Mouse (Mus musculus) testis, postnatal 10 days (tissue): ENCODE results near the gene Mag.
"Not testable (repeated sequence)": the region's sequence is repeated elsewhere in the genome, so short reads cannot be mapped to it uniquely, and the experiment has no call there.

Experiments
- DNase-seq: peaks from one replicate; pipeline ENCODE4 v3.0.0; 2021; ENCODE audit warnings: low spot score

The Mag gene

DNA sequence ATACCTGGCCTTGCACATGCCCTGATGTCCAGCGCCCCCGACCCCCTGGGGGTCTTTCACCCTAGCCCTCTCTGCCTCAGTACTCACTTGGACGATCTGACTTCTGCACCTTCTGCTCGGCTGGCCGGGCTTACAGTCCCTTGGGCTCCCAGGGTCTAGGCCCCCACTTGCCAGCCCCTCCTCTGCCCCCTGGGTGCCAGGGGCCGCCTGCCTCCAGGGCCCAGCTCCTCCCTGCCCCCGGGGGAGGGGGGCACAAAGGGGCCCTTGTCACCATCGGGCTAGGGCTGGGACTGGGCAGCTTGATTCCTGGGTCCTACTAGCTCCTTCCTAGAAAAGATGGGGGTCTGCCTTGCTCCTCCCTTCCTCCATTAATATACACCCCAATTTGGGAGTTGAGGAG is at the start of gene Mag:
Gene Mag (minus strand): TSS at position 142 of the 400 bp plus-strand sequence.
- DNase-seq: no peak

DNA sequence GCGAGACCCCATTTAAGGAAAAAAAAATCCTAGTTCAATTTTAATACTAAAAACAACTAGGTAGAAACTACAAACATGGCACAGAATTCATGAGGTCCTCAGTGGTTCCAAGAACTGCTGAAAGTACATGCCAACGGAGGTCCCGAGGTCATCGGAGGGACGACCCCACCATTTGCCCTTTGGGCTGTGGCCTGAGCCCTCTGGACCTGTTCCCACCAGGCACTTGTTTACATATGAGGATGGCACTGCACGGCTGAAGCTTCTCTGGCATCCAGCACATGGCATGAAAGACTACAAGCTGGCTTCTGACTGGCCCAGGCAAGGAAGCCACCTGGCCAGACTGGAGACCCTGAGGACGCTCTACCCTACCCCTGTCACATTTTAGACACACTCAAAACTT is 49.7 kb upstream of the Mag start:
- no peak for DNase-seq

DNA sequence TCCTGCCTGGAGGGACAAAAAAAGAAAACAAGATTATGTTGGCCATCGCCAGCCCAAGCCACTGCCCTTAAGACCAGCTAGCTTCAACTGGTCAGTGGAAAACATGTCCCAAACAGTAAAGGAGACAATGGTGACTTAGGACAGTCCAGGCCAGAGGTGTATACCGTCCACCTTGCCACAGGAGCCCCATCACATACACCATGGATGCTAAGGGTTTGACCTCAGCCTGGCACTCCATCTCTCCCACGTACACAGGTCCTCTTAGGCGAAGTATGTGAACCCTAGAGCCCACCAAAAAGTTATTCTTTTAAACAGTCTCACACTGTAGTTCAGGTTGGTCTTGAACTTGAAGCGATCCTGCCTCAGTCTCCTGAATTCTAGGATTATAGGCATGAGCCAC is 48.2 kb upstream of the Mag start:
- DNase-seq: no peak

DNA sequence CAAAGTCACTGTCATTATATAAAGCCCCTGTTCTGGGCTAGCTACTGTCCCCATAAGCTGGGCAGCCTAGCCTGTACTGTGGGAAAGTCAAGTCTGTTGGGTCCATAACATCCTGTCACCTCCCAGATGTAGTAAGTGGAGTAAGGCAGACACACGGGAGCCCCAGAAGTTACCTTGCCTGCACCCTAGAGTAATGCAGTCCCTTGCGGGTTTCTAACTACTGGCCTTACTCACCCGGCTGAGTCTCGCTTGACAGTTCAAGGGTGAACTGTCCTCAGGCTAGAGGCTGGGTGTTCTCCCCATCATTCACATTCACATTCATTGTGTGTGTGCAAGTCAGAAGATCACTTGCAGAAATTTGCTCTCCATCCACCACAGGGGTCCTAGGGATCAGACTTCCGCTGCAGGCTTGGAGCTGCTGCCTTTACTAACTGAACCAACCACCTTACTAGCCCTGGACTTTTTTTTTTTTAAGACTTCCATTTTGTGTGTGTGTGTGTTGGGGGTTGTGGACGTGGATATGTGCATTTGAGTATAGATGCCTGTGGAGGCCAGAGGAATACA is 45.2 kb upstream of the Mag start:
- no peak for DNase-seq

DNA sequence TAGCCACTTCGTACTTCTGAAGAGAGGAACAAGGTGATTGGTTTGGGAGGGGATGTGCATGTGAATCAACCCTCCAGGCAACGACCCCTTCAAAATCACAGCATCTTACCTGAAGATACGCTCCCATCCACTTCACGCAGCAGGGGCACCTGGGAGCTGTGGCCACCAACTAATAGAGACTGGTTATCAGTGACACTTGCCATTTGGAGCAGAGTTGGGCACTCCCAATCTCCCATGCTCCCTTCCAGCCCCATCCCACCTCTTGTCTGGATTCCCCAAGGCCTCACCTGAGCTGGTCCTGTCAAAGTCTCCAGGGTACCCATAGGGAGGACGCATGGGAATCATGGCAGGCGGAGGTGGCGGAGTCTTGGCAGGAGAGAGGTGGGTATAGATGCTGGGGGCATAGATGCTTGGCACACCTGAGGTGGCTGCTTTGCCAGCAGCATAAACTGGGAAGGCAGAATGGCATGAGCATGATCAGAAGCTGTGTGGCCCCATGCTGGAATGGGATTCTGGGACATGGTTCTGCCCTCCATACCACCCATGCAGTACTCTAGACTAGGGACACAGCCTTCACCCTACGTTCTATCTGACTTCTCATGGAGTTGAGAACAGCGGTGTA is 44.3 kb upstream of the Mag start:
- no peak for DNase-seq

DNA sequence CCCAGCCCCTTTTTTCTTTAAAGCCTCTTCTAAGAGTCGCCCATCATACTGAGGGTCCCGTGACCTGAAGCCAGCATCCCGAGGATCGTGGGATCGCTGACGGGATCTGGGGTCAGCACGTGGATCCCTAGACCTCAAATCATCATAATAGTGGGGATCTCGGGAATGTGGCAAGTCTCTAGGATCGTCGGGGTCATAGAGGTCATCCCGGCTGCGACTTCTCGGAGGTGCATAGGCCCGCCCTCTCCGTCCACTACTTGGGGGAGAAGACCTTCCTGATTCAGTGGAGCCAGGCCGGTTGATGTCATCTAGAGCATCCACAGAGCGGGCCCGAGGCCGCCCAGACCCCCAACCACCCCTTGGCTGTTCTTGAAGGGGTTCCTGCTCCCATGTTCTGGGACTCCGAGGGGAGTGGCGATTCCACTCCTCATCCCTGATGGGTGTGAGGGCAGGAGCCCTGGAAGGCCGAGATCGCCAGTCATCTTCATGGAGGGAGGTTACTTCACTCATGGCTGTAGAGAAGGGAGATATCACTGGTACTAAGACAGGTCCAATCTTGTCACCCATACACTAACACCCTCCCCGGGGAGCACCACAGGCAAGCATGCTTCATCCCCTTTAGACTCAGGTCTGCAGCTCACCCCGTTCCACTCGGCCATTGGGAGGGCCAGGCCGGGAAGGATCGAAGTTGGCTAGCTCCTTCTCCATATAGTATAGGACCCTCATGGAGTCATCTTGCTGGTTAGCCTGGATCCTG is 43.6 kb upstream of the Mag start:
- DNase-seq: no peak

DNA sequence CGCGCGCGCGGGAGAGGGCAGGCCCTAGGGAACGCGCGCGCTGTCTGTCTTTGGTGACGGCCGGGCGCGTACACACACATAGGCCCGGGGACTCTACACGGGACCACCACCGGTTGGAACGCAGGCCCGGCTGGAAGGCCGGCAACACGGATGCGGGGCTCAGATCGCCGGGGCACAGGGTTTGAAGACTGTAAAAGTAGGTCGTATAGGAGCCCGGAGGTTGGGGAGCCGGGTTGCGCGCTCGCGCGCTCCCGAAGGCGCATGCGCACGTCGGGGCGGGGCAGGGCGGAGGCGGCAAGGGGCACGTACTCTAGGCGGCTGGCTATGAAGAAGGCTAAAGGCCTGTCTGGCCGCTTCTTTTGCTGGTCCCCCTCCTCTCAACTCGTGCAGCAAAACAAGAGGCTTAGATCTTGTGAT is 42.7 kb upstream of the Mag start:
- peak; percentile 95 for DNase-seq

DNA sequence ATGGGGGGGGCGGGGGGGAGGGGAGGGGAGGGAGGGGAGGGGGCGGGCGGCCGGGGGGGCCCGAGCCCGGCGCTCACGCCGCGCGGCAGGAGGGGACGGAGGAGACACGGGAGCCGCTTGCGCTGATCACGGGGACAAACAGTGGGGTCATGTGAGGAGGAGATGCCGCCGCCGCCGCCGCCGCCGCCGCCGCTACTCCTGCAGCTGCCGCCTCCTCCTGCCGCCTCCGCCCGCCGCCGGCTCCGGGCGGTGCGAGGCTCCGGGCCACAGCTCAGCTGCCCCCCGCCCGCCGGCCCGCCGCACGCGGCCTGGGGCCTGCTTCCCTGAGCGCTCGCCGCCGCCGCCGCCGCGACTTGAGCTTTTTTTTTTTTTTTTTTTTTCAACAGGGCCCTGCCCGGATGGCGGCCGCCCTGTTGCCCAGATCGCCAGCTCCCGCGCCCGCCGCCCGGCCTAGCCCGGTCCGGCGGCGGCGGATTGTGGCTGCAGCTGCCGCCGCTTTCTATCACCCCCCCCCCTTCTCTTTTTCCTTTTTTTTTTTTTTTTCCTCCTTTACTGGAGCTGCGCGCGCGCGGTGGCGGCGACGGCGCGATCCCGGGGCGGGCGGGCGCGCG is 42.2 kb upstream of the Mag start, which contains the start of gene Usf2:
Gene Usf2 (minus strand): TSS at position 48 of the 611 bp plus-strand sequence.
- peak; percentile 84 for DNase-seq

DNA sequence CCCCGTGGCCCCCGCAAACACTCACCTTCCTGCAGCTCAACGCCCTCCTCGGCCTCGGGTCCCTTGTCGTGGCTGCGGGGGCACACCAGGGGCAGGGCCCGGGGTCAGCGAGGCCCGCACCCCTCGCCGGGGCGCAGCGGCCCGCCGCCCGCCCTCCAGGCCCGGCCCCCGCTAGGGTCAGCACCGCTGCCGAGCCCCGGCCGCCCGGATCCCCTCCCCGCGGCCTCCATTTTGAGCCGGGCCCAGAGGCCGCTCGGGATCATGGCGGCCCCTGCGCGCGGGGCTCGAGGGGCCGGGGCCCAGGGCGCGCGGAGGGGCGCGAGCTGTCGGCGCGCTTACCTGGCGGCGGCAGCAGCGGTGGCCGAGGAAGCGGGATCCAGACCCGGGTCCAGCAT is 41.7 kb upstream of the Mag start:
- no peak for DNase-seq

DNA sequence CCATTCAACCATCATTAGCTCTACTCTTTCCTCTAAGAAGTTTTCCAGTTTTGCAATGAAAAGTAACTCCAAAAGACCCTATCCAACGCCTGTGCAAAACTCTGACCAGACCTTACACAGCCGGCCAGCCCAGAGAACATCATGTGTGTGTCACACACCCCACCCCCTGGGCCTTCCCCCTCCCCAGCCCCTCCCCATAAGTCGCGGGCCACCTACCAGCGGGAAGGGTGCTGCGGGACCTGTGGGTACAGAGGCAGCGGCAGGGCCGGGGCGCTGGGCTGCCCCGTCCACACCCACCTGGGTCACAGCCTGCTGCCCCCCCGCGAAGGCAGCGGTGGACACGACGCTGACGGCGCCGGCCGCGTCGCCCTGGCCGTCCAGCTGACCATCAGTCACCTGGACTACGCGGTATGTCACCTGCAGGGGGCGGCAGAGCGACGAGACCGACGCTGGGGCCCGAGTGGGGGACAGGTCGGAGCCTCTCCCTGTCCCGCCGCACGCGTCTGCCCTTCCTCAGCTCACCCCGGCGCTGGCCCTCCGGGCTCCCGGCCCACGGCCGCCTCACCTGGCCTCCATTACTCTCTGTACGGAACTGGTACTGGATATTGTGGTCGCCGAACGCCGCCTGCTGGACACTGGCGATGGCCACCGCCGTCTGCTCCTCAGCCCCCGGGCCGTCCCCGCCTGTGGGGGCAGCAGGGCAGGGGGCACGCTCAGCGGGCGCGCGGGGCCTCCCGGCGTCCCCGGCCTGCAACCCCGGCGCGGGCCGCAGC is 41.1 kb upstream of the Mag start:
- DNase-seq: peak; percentile 96

DNA sequence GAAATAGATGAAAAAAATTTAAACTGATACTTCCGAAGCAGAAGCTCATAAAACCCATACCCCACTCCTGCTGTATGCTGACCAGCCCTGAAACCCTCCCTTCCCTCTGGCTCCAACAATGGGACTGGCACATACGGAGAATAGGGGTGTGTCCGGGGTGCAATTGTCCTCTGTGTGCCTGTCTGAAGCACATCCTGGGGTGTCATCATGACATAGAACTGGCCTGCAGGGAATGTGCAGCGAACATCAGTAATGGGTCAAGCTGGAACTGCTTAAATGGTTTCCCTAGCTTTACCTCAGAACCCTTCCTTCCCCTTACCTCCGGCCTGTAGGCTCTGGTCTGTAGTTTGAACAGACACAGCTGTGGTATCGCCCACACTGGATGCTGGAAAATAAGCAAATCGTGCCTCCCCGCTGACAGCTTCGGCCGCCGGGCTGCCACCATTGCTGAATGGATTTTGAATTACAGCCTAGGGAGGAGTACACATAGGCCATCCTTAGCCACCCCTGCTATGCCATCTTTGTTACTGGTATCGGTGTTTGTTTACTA is 40.4 kb upstream of the Mag start:
- DNase-seq: no peak

DNA sequence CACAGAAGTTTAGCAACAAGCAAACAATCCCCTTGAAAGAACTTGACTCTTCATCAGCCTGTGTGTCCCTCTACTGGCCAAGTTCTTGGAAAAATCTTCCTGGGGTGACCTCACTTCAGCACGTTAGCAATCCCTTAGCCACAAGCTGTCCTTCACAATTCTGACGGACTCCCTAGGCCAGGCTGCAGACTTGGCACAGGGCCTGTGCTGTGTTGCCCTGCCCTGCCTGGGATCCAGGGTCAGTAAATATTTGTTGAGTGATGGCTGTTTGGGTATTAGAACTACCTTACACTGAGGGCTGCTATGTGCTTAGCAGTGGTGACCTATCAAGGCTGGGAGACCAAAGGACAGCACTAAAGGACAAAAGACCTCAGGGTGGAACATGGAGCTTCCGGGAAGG is 39.4 kb upstream of the Mag start:
- no peak for DNase-seq

DNA sequence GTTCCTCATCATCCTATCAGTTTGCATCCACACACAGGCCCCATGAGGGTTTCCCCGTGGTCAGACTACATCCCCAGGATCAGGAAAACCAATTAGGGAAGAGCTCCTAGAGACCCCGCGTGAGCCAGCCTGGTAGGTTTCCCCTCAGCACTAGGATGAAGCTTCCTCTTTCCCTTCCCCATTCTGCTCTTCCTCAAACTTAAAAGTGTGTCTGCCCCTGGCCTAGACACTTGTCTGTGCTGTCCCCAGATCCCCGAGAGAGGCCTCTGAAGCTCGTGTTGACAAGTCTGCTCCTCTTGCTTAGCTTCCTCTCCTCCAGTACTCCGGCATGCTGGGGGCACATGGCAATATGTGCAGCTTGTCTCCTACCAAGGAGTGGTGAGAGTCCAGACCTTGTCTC is 38.8 kb upstream of the Mag start:
- DNase-seq: no peak

DNA sequence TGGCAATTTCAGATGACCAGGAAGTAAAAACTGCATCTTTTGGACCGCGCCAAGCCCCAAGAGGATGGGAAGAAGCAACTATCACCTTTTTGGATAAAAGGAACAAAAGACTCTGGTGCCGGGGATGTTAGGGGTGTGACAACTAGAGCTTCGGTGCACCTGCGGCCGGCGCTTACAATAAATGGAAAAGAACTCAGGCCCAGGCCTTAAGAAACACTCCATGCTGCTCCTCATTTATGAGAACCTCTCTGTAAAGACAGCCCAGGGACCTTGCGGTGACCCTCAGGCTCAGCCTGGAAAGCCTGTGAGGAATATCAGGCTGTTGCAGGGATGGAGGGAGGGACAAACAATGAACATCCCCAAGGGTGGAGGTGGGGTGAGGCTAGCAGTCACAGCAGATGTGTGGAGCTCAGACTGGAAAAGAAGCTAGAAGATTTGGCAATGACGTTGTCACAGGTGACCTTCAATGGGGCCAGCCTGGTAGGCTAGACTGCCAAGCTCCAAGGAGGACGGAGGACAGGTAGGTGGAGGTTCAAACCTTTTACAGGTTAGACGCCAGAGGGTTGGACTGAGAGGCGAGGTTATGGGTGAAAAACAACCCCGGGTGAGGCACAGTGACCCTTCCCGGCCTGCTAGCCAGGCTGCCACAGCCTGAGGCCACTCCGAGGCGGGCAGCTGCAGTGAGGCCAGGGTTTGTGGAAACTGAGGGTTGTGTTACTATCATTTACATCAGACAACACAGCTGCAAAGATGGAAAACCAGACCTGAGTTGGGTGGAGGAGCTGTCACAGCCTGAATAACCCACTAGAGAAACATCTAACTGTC is 38.0 kb upstream of the Mag start:
- DNase-seq: no peak

DNA sequence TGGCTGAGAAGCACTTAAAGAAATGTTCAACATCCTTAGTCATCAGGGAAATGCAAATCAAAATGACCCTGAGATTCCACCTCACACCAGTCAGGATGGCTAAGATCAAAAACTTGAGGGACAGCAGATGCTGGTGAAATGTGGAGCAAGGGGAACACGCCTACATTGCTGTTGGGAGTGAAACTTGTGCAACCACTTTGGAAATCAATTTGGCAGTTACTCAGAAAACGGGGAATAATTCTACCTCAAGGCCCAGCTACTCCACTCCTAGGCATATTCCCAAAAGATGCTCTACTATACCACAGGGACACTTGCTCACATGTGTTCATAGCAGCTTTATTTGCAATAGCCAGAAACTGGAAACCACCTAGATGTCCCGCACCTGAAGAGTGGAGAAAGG is 35.2 kb upstream of the Mag start:
- not testable (repeated sequence) for DNase-seq

DNA sequence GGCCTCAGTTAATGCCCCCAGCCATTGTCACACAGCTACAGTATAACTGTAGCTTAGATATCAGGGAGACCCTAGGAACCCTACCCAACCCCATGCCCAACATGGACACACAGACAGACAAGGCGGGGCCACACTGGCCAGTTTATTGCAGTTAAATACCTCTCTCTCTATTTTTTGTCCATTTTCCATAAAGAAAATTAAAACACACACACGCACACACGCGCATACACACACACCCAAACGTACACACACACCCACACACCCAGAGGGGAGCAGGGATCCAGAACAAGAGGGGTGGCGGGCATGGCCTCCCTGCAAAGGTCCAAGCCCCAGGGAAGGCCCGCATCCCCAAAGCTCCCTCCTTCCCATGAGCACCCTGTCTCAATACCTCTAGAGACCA is 31.2 kb upstream of the Mag start:
- DNase-seq: no peak

DNA sequence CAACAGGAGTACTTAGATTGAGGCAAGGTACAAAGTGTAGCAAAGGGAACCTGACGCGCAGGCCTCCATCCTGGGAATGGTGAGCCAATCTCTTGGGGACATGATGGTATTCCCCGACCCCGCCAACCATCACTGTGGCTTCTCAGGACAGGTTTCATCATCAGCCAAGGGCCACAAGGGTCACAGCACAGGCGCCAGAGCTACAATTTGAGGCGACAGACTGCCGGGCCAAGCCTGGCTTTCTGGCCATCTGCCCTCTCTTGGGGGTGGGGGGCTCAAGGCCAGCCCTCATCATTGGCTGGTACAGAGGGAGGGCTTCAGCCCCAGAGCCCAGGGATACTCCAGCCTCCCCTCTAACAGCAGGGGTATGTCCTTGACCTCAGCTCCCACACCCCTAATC is 30.8 kb upstream of the Mag start:
- not testable (repeated sequence) for DNase-seq

DNA sequence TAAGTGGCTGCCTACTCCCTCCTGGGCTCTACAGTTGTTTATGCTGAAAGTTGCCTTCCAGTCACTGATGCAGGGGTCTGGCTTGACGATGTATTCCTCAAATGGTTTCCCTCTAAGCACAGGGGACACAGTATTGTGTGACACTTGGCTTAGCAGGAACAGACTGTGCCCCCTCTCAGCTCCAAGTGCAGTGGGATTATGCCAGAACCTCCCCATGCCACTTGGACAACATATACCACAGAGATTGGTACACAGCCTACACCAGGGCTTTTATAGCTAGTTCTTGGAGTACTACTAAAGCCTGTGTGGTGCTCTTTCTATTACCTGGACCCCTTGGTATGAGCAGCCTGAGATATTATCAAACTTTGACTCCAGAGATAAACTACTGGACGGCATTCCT is 30.0 kb upstream of the Mag start:
- DNase-seq: not testable (repeated sequence)

DNA sequence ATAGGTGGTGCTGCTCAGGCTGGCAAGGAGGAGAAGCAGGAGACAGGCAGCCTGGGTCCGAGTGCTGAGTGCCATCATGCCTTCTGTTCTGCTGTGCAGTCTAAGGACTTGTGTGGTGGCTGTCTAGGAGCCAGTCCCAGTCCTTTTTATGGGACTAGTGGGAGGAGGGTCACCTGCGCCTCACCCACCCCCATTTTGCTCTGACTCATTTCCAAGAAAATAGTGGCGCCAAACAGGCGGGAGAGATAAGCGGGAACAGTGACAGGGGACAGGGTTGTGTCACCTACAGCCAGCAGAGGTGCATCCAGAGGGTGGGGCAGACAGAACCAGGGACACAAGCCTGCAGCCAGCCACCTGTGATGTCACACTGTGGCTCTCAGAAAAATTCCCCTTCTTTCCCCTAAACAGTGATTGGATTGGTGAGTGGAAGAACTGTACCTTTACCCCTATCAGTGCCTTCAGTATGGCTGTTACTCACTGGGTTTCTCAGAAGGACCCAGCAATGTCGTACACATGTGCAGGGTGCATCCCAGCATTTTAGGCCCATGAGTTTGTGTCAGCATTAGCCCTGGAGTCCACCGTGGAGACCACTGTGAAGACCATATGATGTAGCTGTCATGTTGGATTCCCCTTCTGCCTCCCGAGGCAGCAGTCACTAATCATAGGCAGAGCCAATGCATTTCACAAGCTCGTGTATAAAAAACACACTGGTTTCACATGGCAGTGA is 29.4 kb upstream of the Mag start, which contains the start of gene Hamp:
Gene Hamp (minus strand): TSS at position 124 of the 727 bp plus-strand sequence.
- no peak for DNase-seq

DNA sequence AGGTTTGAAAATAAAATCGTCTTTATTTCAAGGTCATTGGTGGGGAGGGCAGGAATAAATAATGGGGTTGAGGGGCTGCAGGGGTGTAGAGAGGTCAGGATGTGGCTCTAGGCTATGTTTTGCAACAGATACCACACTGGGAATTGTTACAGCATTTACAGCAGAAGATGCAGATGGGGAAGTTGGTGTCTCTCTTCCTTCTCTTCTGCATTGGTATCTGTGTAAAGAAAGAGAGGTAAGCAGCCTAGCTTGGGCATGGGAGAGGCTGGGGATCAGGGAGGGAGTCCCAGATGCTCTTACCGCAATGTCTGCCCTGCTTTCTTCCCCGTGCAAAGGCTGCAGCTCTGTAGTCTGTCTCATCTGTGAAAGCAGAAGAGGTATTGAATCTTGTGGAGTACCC is 27.7 kb upstream of the Mag start:
- not testable (repeated sequence) for DNase-seq
